Mouse (Mus musculus) left cerebral cortex, postnatal 25 days (tissue): ENCODE measurements around the gene Ncapg. TPM values are rescaled to one million over a fixed set of nuclear protein-coding genes. Genes with fewer than 3 reads are reported as not detected.
"Not testable (repeated sequence)": the region's sequence is repeated elsewhere in the genome, so short reads cannot be mapped to it uniquely, and the experiment has no call there.

Experiments used
- DNase-seq, 2 experiments: peaks; one replicate each; pipeline ENCODE4 v3.0.0; 2022; ENCODE audit warnings: low spot score in 2 of 2, mixed read lengths in 1 of 2
- intact Hi-C: fragments of 180-260 bp; cut with DNase I; formaldehyde crosslinking; loops from one replicate; pipeline ENCODE4 v1.15.1; 2025
- total RNA-seq, 2 experiments: library from RNA; stranded (reverse); gene quantifications; 2 replicates each; pipeline ENCODE4 v1.2.3; 2021

The Ncapg gene
- under 1 TPM; 0.50 to 0.64 TPM for total RNA-seq

- DNase-seq, result peak; percentile 98 to 99
- intact Hi-C loops, result loop anchor here (1.0 to 5.0 kb wide), 3 partner anchors 135 to 678 kb away; no protein-coding TSS in a partner anchor
Measured at GRCm38 (mm10) chr5:45669598-45670279, at the start of gene Ncapg. Gene Ncapg (plus strand): TSS chr5:45669919.

- intact Hi-C loops, result no loop called here
- DNase-seq, result no peak
Measured at GRCm38 (mm10) chr5:45621511-45621910, 48.2 kb upstream of the Ncapg start.

- DNase-seq, result peak in 1 of 2 experiments; percentile 42
- intact Hi-C loops, result no loop called here
Measured at GRCm38 (mm10) chr5:45627771-45628170, 41.9 kb upstream of the Ncapg start.

- intact Hi-C loops, result no loop called here
- DNase-seq, result peak in 1 of 2 experiments; percentile 14
Measured at GRCm38 (mm10) chr5:45629470-45629869, 40.2 kb upstream of the Ncapg start.

- peak; percentile 27 to 30 for DNase-seq
- intact Hi-C loops, result no loop called here
Measured at GRCm38 (mm10) chr5:45638378-45638777, 31.3 kb upstream of the Ncapg start.

- DNase-seq, result peak; percentile 85 to 90
- intact Hi-C loops, result no loop called here
Measured at GRCm38 (mm10) chr5:45638806-45639714, 30.7 kb upstream of the Ncapg start, which contains the start of gene Fam184b. Gene Fam184b (minus strand): TSS chr5:45639614.

- peak; percentile 30 to 34 for DNase-seq
- intact Hi-C loops, result no loop called here
Measured at GRCm38 (mm10) chr5:45639715-45640092, 30.0 kb upstream of the Ncapg start.

GRCm38 (mm10) chr5:45651026-45651703 lies 18.6 kb upstream of the Ncapg start:
- intact Hi-C loops, result no loop called here
- no peak for DNase-seq

- DNase-seq, result not testable (repeated sequence)
Measured at GRCm38 (mm10) chr5:45658406-45658805, 11.3 kb upstream of the Ncapg start.

GRCm38 (mm10) chr5:45668324-45668723 lies 1.4 kb upstream of the Ncapg start:
- intact Hi-C loops, result loop anchor here (2.0 to 5.0 kb wide), 2 partner anchors 192 to 679 kb away; no protein-coding TSS in a partner anchor
- peak in 1 of 2 experiments; percentile 43 for DNase-seq

More at GRCm38 (mm10) chr5:45658406-45658805, 11.3 kb upstream of the Ncapg start:
- intact Hi-C loops, result not testable (repeated sequence)

- intact Hi-C loops, result loop anchor here (1.0 to 5.0 kb wide), 3 partner anchors 135 to 678 kb away; no protein-coding TSS in a partner anchor
- DNase-seq, result peak in 1 of 2 experiments; percentile 31
Measured at GRCm38 (mm10) chr5:45668831-45669230, 888 bp upstream of the Ncapg start.

- intact Hi-C loops, result loop anchor here (1.0 to 5.0 kb wide), 3 partner anchors 135 to 678 kb away; no protein-coding TSS in a partner anchor
- DNase-seq, result no peak
Measured at GRCm38 (mm10) chr5:45669234-45669597, 503 bp upstream of the Ncapg start.

- intact Hi-C loops, result no loop called here
- no peak for DNase-seq
Measured at GRCm38 (mm10) chr5:45670280-45670670, 556 bp downstream of the Ncapg start.

GRCm38 (mm10) chr5:45670894-45671494 lies 1.3 kb downstream of the Ncapg start:
- intact Hi-C loops, result no loop called here
- DNase-seq, result no peak

- no peak for DNase-seq
- intact Hi-C loops, result no loop called here
Measured at GRCm38 (mm10) chr5:45675032-45675431, 5.3 kb downstream of the Ncapg start.

GRCm38 (mm10) chr5:45677639-45678038 lies 7.9 kb downstream of the Ncapg start:
- intact Hi-C loops, result no loop called here
- DNase-seq, result no peak

- intact Hi-C loops, result no loop called here
- DNase-seq, result peak in 1 of 2 experiments; percentile 17
Measured at GRCm38 (mm10) chr5:45679955-45680354, 10.2 kb downstream of the Ncapg start.

GRCm38 (mm10) chr5:45683388-45683787 lies 13.7 kb downstream of the Ncapg start:
- DNase-seq, result no peak
- intact Hi-C loops, result no loop called here

GRCm38 (mm10) chr5:45685243-45685642 lies 15.5 kb downstream of the Ncapg start:
- no peak for DNase-seq
- intact Hi-C loops, result no loop called here
